Mouse (Mus musculus) testis, adult 10 weeks (tissue): ENCODE measurements around the gene Gm21861. TPM values are rescaled to one million over a fixed set of nuclear protein-coding genes. Genes with fewer than 3 reads are reported as not detected.

Source experiments
- polyA plus RNA-seq: library from polyadenylated mRNA; stranded (reverse); fragments of 350-450 nt; fragmentation: Illumina TruSeq; extraction: RNeasy Lipid Tissue Mini Kit (QIAGEN cat#74804); gene quantifications from one replicate; pipeline ENCODE4 v1.2.3, GENCODE M21; 2014; ENCODE audit warnings: low read depth, low replicate concordance

Gene Gm21861
- not detected for polyA plus RNA-seq

GRCm38 (mm10) chrY:58814497-58814896 lies at the start of gene Gm21861:
Gm21861 (minus strand) TSS chrY:58814597.

